Mouse (Mus musculus): ENCODE results near the gene Dlx3. TPM values are rescaled to one million over a fixed set of nuclear protein-coding genes. Genes with fewer than 3 reads are reported as not detected.

Dlx3 gene
- polyA plus RNA-seq, 1 experiment from 2014 or later, result 17.7 TPM

- no peak overlapping the region for H3K4me2 ChIP-seq
- peaks cover 33% of the 10 kb centered on the region for H3K4me1 ChIP-seq
- peaks cover 51% of the 10 kb centered on the region for H3K27me3 ChIP-seq
- H3K9ac ChIP-seq, result no peak overlapping the region
- no peak for ATAC-seq (ENCODE audit: insufficient number of reproducible peaks, low FRiP score, low TSS enrichment, low read depth)
- 70% methylated on average over 6 of the region's 6 CpGs for WGBS
- H3K36me3 ChIP-seq, result no peaks in the 10 kb centered on the region
- no peak overlapping the region for H3K4me3 ChIP-seq
- no peak overlapping the region for H3K27ac ChIP-seq
- no peaks in the 10 kb centered on the region for H3K9me3 ChIP-seq
Measured at GRCm38 (mm10) chr11:95079256-95079875, 40.6 kb upstream of the Dlx3 start.

DNA sequence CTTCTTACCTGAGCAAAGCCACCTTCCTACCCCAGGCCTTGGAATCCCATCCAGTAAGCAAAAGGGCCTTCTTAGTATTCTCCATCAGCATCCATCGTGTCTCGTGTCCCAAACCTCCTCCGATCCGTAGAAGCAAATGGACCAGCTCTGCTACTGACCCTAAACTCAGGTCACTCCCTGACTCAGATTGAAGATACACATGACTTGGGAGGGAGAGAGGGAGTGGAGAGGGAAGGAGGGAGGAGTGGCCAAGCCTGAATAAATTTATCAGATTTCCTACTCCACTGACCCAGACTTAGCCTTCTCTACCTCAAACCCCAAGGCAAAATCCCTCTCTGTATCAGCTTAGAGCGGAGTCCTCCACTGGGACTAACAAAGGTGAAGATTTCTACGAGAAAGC is 39.1 kb upstream of the Dlx3 start:
- Histone ChIP-seq H3K27ac (no peak overlapping the region), H3K9ac (no peak overlapping the region), H3K36me3 (no peaks in the 10 kb centered on the region), H3K27me3 (peaks cover 39% of the 10 kb centered on the region), H3K9me3 (no peaks in the 10 kb centered on the region), H3K4me1 (peaks cover 21% of the 10 kb centered on the region), H3K4me3 (no peak overlapping the region), H3K4me2 (no peak overlapping the region)
- no peak for ATAC-seq (ENCODE audit: insufficient number of reproducible peaks, low FRiP score, low TSS enrichment, low read depth)
- 81% methylated on average over 6 of the region's 6 CpGs for WGBS

GRCm38 (mm10) chr11:95082896-95083295 is 37.0 kb upstream of the Dlx3 start:
- Histone ChIP-seq H3K9me3 (no peaks in the 10 kb centered on the region), H3K4me3 (no peak overlapping the region), H3K27me3 (peaks cover 19% of the 10 kb centered on the region), H3K27ac (no peak overlapping the region), H3K4me1 (peaks cover 16% of the 10 kb centered on the region), H3K4me2 (no peak overlapping the region), H3K9ac (no peak overlapping the region), H3K36me3 (no peaks in the 10 kb centered on the region)
- 85% methylated on average over 7 of the region's 7 CpGs for WGBS
- ATAC-seq (ENCODE audit: insufficient number of reproducible peaks, low FRiP score, low TSS enrichment, low read depth), result no peak

- H3K4me2 ChIP-seq, result no peak overlapping the region
- H3K36me3 ChIP-seq, result no peaks in the 10 kb centered on the region
- WGBS, result 39% methylated on average over 4 of the region's 4 CpGs
Measured at GRCm38 (mm10) chr11:95084175-95084574, 35.7 kb upstream of the Dlx3 start.

GRCm38 (mm10) chr11:95084811-95085382 is 35.0 kb upstream of the Dlx3 start:
- Histone ChIP-seq H3K9ac (no peak overlapping the region), H3K27ac (no peak overlapping the region), H3K27me3 (no peaks in the 10 kb centered on the region; the same call in 1 of the 2 replicates), H3K9me3 (no peaks in the 10 kb centered on the region), H3K4me2 (no peak overlapping the region), H3K36me3 (no peaks in the 10 kb centered on the region), H3K4me3 (no peak overlapping the region), H3K4me1 (peaks cover 18% of the 10 kb centered on the region)
- 33% methylated on average over 5 of the region's 5 CpGs for whole genome bisulfite sequencing
- no peak for ATAC-seq (ENCODE audit: insufficient number of reproducible peaks, low FRiP score, low TSS enrichment, low read depth)

More at GRCm38 (mm10) chr11:95084175-95084574, 35.7 kb upstream of the Dlx3 start:
- Histone ChIP-seq H3K9me3 (no peaks in the 10 kb centered on the region), H3K4me3 (no peak overlapping the region), H3K27ac (no peak overlapping the region), H3K27me3 (peaks cover 6% of the 10 kb centered on the region; the same call in 1 of the 2 replicates), H3K9ac (no peak overlapping the region), H3K4me1 (peaks cover 17% of the 10 kb centered on the region)
- ATAC-seq (ENCODE audit: insufficient number of reproducible peaks, low FRiP score, low TSS enrichment, low read depth), result no peak

DNA sequence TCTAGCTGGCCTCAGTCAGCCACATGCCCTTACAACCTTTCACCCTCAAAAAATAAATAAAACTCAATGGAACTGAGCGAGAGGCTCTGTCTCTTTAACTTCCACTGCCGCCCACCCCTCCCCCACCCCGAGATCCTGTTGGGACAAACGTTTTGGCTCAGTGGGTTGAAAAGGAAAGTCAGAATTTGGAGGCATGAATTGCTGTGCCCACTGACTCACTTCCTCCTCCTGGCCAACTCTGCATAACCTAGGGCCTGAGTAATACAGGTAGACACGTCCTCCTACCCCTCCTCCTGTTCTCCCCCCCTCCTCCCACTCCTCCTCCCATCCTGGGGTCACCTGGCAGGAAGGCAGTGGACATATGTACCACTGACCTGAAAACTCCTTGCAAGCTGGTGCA is 34.2 kb upstream of the Dlx3 start:
- Histone ChIP-seq H3K36me3 (no peaks in the 10 kb centered on the region), H3K27ac (no peak overlapping the region), H3K9ac (no peak overlapping the region), H3K4me1 (peaks cover 18% of the 10 kb centered on the region), H3K4me2 (no peak overlapping the region), H3K4me3 (no peak overlapping the region), H3K9me3 (no peaks in the 10 kb centered on the region), H3K27me3 (no peaks in the 10 kb centered on the region; the same call in 1 of the 2 replicates)
- ATAC-seq (ENCODE audit: insufficient number of reproducible peaks, low FRiP score, low TSS enrichment, low read depth), result no peak
- WGBS, result 13% methylated on average over 5 of the region's 5 CpGs

GRCm38 (mm10) chr11:95086229-95086628 is 33.7 kb upstream of the Dlx3 start:
- H3K27ac ChIP-seq, result no peak overlapping the region
- no peaks in the 10 kb centered on the region for H3K36me3 ChIP-seq
- H3K9me3 ChIP-seq, result no peaks in the 10 kb centered on the region
- no peak overlapping the region for H3K9ac ChIP-seq
- H3K4me3 ChIP-seq, result no peak overlapping the region
- WGBS, result 49% methylated on average over 5 of the region's 5 CpGs
- ATAC-seq (ENCODE audit: insufficient number of reproducible peaks, low FRiP score, low TSS enrichment, low read depth), result no peak
- H3K27me3 ChIP-seq, result no peaks in the 10 kb centered on the region; the same call in 1 of the 2 replicates
- H3K4me1 ChIP-seq, result peaks cover 18% of the 10 kb centered on the region
- H3K4me2 ChIP-seq, result no peak overlapping the region

GRCm38 (mm10) chr11:95087301-95088228 is 32.4 kb upstream of the Dlx3 start:
- ATAC-seq (ENCODE audit: insufficient number of reproducible peaks, low FRiP score, low TSS enrichment, low read depth), result no peak
- Histone ChIP-seq H3K27ac (no peak overlapping the region), H3K9ac (no peak overlapping the region), H3K27me3 (no peaks in the 10 kb centered on the region; the same call in 1 of the 2 replicates), H3K4me2 (no peak overlapping the region), H3K9me3 (no peaks in the 10 kb centered on the region), H3K36me3 (no peaks in the 10 kb centered on the region), H3K4me1 (peaks cover 18% of the 10 kb centered on the region), H3K4me3 (no peak overlapping the region)
- WGBS, result 71% methylated on average over 17 of the region's 17 CpGs

DNA sequence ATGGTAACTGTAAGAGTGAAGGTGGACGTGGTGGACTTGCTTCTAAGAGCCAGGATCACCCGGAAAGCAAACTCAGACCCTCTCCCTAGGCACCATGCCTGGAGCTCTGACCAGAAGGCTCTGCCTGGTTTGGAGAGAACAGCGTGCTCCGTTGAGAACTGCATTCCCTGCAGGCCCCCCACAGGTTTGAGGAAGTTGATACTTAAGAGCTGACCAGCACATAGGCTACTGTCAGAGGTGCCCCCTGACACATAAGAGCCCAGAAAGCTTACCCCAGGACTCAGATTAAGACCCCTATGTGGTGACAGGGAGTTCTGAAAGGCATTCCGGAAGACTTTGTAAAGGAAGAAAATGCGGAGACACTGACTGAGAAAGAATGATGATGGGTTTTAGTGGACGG is 31.6 kb upstream of the Dlx3 start:
- Histone ChIP-seq H3K4me1 (peaks cover 18% of the 10 kb centered on the region), H3K27ac (no peak overlapping the region), H3K9me3 (no peaks in the 10 kb centered on the region), H3K4me3 (no peak overlapping the region), H3K4me2 (no peak overlapping the region), H3K36me3 (no peaks in the 10 kb centered on the region), H3K27me3 (no peaks in the 10 kb centered on the region; the same call in 1 of the 2 replicates), H3K9ac (no peak overlapping the region)
- no peak for ATAC-seq (ENCODE audit: insufficient number of reproducible peaks, low FRiP score, low TSS enrichment, low read depth)
- 53% methylated on average over 7 of the region's 7 CpGs for WGBS

GRCm38 (mm10) chr11:95088857-95089779 is 30.8 kb upstream of the Dlx3 start:
- H3K9me3 ChIP-seq, result no peaks in the 10 kb centered on the region
- no peak; the same call in 1 of the 2 replicates for ATAC-seq (ENCODE audit: insufficient number of reproducible peaks, low FRiP score, low TSS enrichment, low read depth)
- peaks cover 18% of the 10 kb centered on the region for H3K4me1 ChIP-seq
- WGBS, result 63% methylated on average over 16 of the region's 16 CpGs
- H3K27me3 ChIP-seq, result no peaks in the 10 kb centered on the region; the same call in 1 of the 2 replicates
- no peak overlapping the region for H3K9ac ChIP-seq
- H3K4me3 ChIP-seq, result no peak overlapping the region
- H3K4me2 ChIP-seq, result no peak overlapping the region
- H3K27ac ChIP-seq, result no peak overlapping the region
- H3K36me3 ChIP-seq, result no peaks in the 10 kb centered on the region

GRCm38 (mm10) chr11:95093077-95093476 is 26.8 kb upstream of the Dlx3 start:
- WGBS, result 75% methylated on average over 5 of the region's 5 CpGs
- H3K4me1 ChIP-seq, result peaks cover 30% of the 10 kb centered on the region
- no peak overlapping the region for H3K4me3 ChIP-seq
- H3K27ac ChIP-seq, result no peak overlapping the region
- no peak for ATAC-seq (ENCODE audit: insufficient number of reproducible peaks, low FRiP score, low TSS enrichment, low read depth)
- no peaks in the 10 kb centered on the region for H3K9me3 ChIP-seq
- H3K9ac ChIP-seq, result no peak overlapping the region
- no peaks in the 10 kb centered on the region for H3K27me3 ChIP-seq
- H3K36me3 ChIP-seq, result no peaks in the 10 kb centered on the region
- H3K4me2 ChIP-seq, result no peak overlapping the region
